Mouse (Mus musculus) stomach, postnatal 0 days (tissue): ENCODE data around the gene Cacnb1. TPM values are rescaled to one million over a fixed set of nuclear protein-coding genes. Genes with fewer than 3 reads are reported as not detected.

Source experiments
- ATAC-seq: fragments of 200-750 bp; cut with Nextera tagmentation; 2 replicates; pipeline ENCODE4 v1.8.0; 2017; ENCODE audit not compliant: low FRiP score, low TSS enrichment
- DNase-seq: peaks from one replicate; pipeline ENCODE4 v3.0.0-alpha.2; 2016; ENCODE audit warnings: low spot score
- H3K27ac ChIP-seq: fragments of 300-500 bp; sonication (generic); replicated peaks from 2 replicates; pipeline ENCODE4 v1.5.1; 2014; ENCODE audit warnings: mild to moderate bottlenecking, control low read depth
- H3K27me3 ChIP-seq: fragments of 300-500 bp; sonication (generic); 2 replicates; pipeline ENCODE4 v1.6.1; 2014; ENCODE audit warnings: low read length; ENCODE audit not compliant: control insufficient read depth, insufficient read depth
- H3K36me3 ChIP-seq: fragments of 300-500 bp; sonication (generic); 2 replicates; pipeline ENCODE4 v1.6.1; 2014; ENCODE audit warnings: low read length, mixed read lengths; ENCODE audit not compliant: control insufficient read depth, insufficient read depth
- H3K4me1 ChIP-seq: fragments of 300-500 bp; sonication (generic); replicated peaks from 2 replicates; pipeline ENCODE4 v1.6.1; 2014; ENCODE audit warnings: antibody characterized with exemption; ENCODE audit not compliant: control insufficient read depth, insufficient read depth
- H3K4me2 ChIP-seq: fragments of 300-500 bp; sonication (generic); replicated peaks from 2 replicates; pipeline ENCODE4 v1.6.1; 2014; ENCODE audit warnings: low read depth, mild to moderate bottlenecking, control low read depth, moderate library complexity
- H3K4me3 ChIP-seq: fragments of 300-500 bp; sonication (generic); 2 replicates; pipeline ENCODE4 v1.5.1; 2014; ENCODE audit warnings: low read depth, low read length, control low read depth
- H3K9ac ChIP-seq: fragments of 300-500 bp; sonication (generic); 2 replicates; pipeline ENCODE4 v1.6.1; 2014; ENCODE audit warnings: mild to moderate bottlenecking, low read length, control low read depth, mixed read lengths
- H3K9me3 ChIP-seq: fragments of 300-500 bp; sonication (generic); 2 replicates; pipeline ENCODE4 v1.6.1; 2016; ENCODE audit warnings: low read length; ENCODE audit not compliant: control insufficient read depth
- CTCF ChIP-seq: IDR thresholded peaks from 2 replicates; pipeline ENCODE4 v1.5.1; 2016; ENCODE audit warnings: antibody characterized with exemption, low read depth, mild to moderate bottlenecking, moderate library complexity
- EP300 ChIP-seq: optimal IDR thresholded peaks from 2 replicates; pipeline ENCODE3; 2016; ENCODE audit warnings: antibody characterized with exemption
- WGBS: fragments of 180-500 bp; shearing (Covaris S2); extraction: QIAGEN DNeasy Blood & Tissue Kit; methylation state at CpG from one replicate; pipeline ENCODE4 v1.1.7; 2014; 5-methylcytosine and 5-hydroxymethylcytosine counted together
- polyA plus RNA-seq: library from polyadenylated mRNA; unstranded; fragments of >200 nt; fragmentation: Nextera tagmentation; extraction: Ambion mirVana; gene quantifications from 2 replicates; pipeline ENCODE4 v1.2.1, GENCODE M21; 2015

The Cacnb1 gene
- polyA plus RNA-seq, 1 experiment from 2014 or later = 4.2 TPM

- DNase-seq = peak; percentile 57
- H3K27me3 ChIP-seq = no peaks in the 10 kb centered on the region
- H3K4me1 ChIP-seq = no peaks in the 10 kb centered on the region
- H3K36me3 ChIP-seq = no peaks in the 10 kb centered on the region
- H3K9ac ChIP-seq = no peak overlapping the region
- 83% methylated on average over 1 of the region's 1 CpGs for WGBS
- TF ChIP-seq EP300 = no peak
- TF ChIP-seq CTCF = peak; percentile 70
- H3K4me3 ChIP-seq = no peak overlapping the region
- no peak overlapping the region for H3K27ac ChIP-seq
- peak; percentile 51; the same call in 1 of the 2 replicates for ATAC-seq
- H3K4me2 ChIP-seq = no peak overlapping the region
- no peaks in the 10 kb centered on the region for H3K9me3 ChIP-seq
These were observed 61.9 kb downstream of the Cacnb1 start for GRCm38 (mm10) chr11:97960907-97961306.

- no peak overlapping the region for H3K27ac ChIP-seq
- ATAC-seq = no peak
These were observed 63.5 kb downstream of the Cacnb1 start for GRCm38 (mm10) chr11:97959300-97959680.

GRCm38 (mm10) chr11:97958641-97959299 is 64.1 kb downstream of the Cacnb1 start:
- Histone ChIP-seq H3K36me3 (no peaks in the 10 kb centered on the region), H3K27me3 (no peaks in the 10 kb centered on the region), H3K4me3 (no peak overlapping the region), H3K4me1 (no peaks in the 10 kb centered on the region), H3K27ac (no peak overlapping the region), H3K9me3 (no peaks in the 10 kb centered on the region), H3K9ac (no peak overlapping the region; the same call in 1 of the 2 replicates), H3K4me2 (no peak overlapping the region)
- WGBS = 77% methylated on average over 7 of the region's 7 CpGs
- no peak for TF ChIP-seq EP300
- TF ChIP-seq CTCF = no peak
- DNase-seq = no peak
- no peak for ATAC-seq

More at GRCm38 (mm10) chr11:97959300-97959680, 63.5 kb downstream of the Cacnb1 start:
- TF ChIP-seq EP300 (no peak), CTCF (no peak)
- Histone ChIP-seq H3K27me3 (no peaks in the 10 kb centered on the region), H3K9me3 (no peaks in the 10 kb centered on the region), H3K36me3 (no peaks in the 10 kb centered on the region), H3K4me1 (no peaks in the 10 kb centered on the region), H3K4me2 (no peak overlapping the region), H3K4me3 (no peak overlapping the region), H3K9ac (no peak overlapping the region)
- 64% methylated on average over 5 of the region's 5 CpGs for WGBS
- no peak for DNase-seq

- H3K36me3 ChIP-seq = no peaks in the 10 kb centered on the region
- H3K4me3 ChIP-seq = no peak overlapping the region
- ATAC-seq (no peak), DNase-seq (no peak)
- WGBS = 36% methylated on average over 6 of the region's 6 CpGs
- no peak overlapping the region for H3K4me2 ChIP-seq
- H3K27me3 ChIP-seq = no peaks in the 10 kb centered on the region
- TF ChIP-seq EP300 = no peak
- no peak for TF ChIP-seq CTCF
- no peaks in the 10 kb centered on the region for H3K9me3 ChIP-seq
- 0 out of 2 replicates have a peak overlapping the region, but pooled peaks have one; percentile 2 for H3K9ac ChIP-seq
- H3K4me1 ChIP-seq = no peaks in the 10 kb centered on the region
- H3K27ac ChIP-seq = no peak overlapping the region
These were observed 65.8 kb downstream of the Cacnb1 start for GRCm38 (mm10) chr11:97956905-97957560.

- 72% methylated on average over 4 of the region's 4 CpGs for WGBS
- no peaks in the 10 kb centered on the region for H3K36me3 ChIP-seq
- TF ChIP-seq CTCF (no peak), EP300 (no peak)
- no peak overlapping the region for H3K27ac ChIP-seq
- no peaks in the 10 kb centered on the region for H3K4me1 ChIP-seq
- no peaks in the 10 kb centered on the region for H3K27me3 ChIP-seq
- ATAC-seq (no peak; the same call in 1 of the 2 replicates), DNase-seq (no peak)
- H3K9ac ChIP-seq = no peak overlapping the region
- no peak overlapping the region for H3K4me2 ChIP-seq
- H3K9me3 ChIP-seq = no peaks in the 10 kb centered on the region
- H3K4me3 ChIP-seq = no peak overlapping the region
These were observed 66.9 kb downstream of the Cacnb1 start for GRCm38 (mm10) chr11:97955915-97956314.
